Mouse (Mus musculus): Measurements from ENCODE around the gene Esyt1. TPM values are rescaled to one million over a fixed set of nuclear protein-coding genes. Genes with fewer than 3 reads are reported as not detected.
A peak's percentile ranks its signal among the peaks of the same experiment; 100 is the strongest.
"Not testable (repeated sequence)": the region's sequence is repeated elsewhere in the genome, so short reads cannot be mapped to it uniquely, and the experiment has no call there.

Gene Esyt1
- polyA plus RNA-seq, 1 experiment from 2014 or later: 12.5 TPM

- H3K9me3 ChIP-seq (replicated peaks; ENCODE audit: control insufficient read depth, low read length): no peaks in the 10 kb centered on the region
- 83% methylated on average over 9 of the region's 9 CpGs for WGBS
- H3K9ac ChIP-seq (replicated peaks; ENCODE audit: low read length): no peak overlapping the region
- no peak overlapping the region for H3K4me3 ChIP-seq (ENCODE audit: low read depth, low read length)
- H3K36me3 ChIP-seq (replicated peaks; ENCODE audit: control insufficient read depth, insufficient read depth, low read depth, low read length): no peaks in the 10 kb centered on the region
- H3K27me3 ChIP-seq (ENCODE audit: control insufficient read depth, insufficient read depth, low read length): no peaks in the 10 kb centered on the region
- ATAC-seq (replicated peaks; ENCODE audit: insufficient number of reproducible peaks, low FRiP score, low TSS enrichment, low read depth): no peak
- no peak for DNase-seq (ENCODE audit: low spot score)
- H3K4me2 ChIP-seq (ENCODE audit: low read depth, low read length): no peak overlapping the region
- no peaks in the 10 kb centered on the region for H3K4me1 ChIP-seq (ENCODE audit: control insufficient read depth, insufficient read depth, low read length)
- H3K27ac ChIP-seq (replicated peaks; ENCODE audit: low read depth, low read length): no peak overlapping the region
Observed at GRCm38 (mm10) chr10:128508260-128508659, 17.4 kb downstream of the Esyt1 start.

GRCm38 (mm10) chr10:128505974-128506373, 19.7 kb downstream of the Esyt1 start:
- ATAC-seq (replicated peaks; ENCODE audit: insufficient number of reproducible peaks, low FRiP score, low TSS enrichment, low read depth) (no peak), DNase-seq (ENCODE audit: low spot score) (no peak)
- no peaks in the 10 kb centered on the region for H3K4me1 ChIP-seq (ENCODE audit: control insufficient read depth, insufficient read depth, low read length)
- 93% methylated on average over 14 of the region's 14 CpGs for WGBS
- H3K36me3 ChIP-seq (replicated peaks; ENCODE audit: control insufficient read depth, insufficient read depth, low read depth, low read length): no peaks in the 10 kb centered on the region
- no peak overlapping the region for H3K9ac ChIP-seq (replicated peaks; ENCODE audit: low read length)
- no peaks in the 10 kb centered on the region for H3K27me3 ChIP-seq (ENCODE audit: control insufficient read depth, insufficient read depth, low read length)
- H3K27ac ChIP-seq (replicated peaks; ENCODE audit: low read depth, low read length): no peak overlapping the region
- H3K4me3 ChIP-seq (ENCODE audit: low read depth, low read length): no peak overlapping the region
- H3K4me2 ChIP-seq (ENCODE audit: low read depth, low read length): no peak overlapping the region
- no peaks in the 10 kb centered on the region for H3K9me3 ChIP-seq (replicated peaks; ENCODE audit: control insufficient read depth, low read length)

GRCm38 (mm10) chr10:128505371-128505667, 20.4 kb downstream of the Esyt1 start:
- not testable (repeated sequence) for H3K4me3 ChIP-seq (ENCODE audit: low read depth, low read length); DNase-seq (ENCODE audit: low spot score); H3K36me3 ChIP-seq (replicated peaks; ENCODE audit: control insufficient read depth, insufficient read depth, low read depth, low read length); ATAC-seq (replicated peaks; ENCODE audit: insufficient number of reproducible peaks, low FRiP score, low TSS enrichment, low read depth); H3K27me3 ChIP-seq (ENCODE audit: control insufficient read depth, insufficient read depth, low read length); H3K4me1 ChIP-seq (ENCODE audit: control insufficient read depth, insufficient read depth, low read length); H3K9ac ChIP-seq (replicated peaks; ENCODE audit: low read length); H3K27ac ChIP-seq (replicated peaks; ENCODE audit: low read depth, low read length); H3K4me2 ChIP-seq (ENCODE audit: low read depth, low read length); H3K9me3 ChIP-seq (replicated peaks; ENCODE audit: control insufficient read depth, low read length)
- WGBS: 71% methylated on average over 5 of the region's 5 CpGs

GRCm38 (mm10) chr10:128504641-128505370, 20.9 kb downstream of the Esyt1 start:
- H3K4me3 ChIP-seq (ENCODE audit: low read depth, low read length): no peak overlapping the region
- no peaks in the 10 kb centered on the region for H3K4me1 ChIP-seq (ENCODE audit: control insufficient read depth, insufficient read depth, low read length)
- no peak overlapping the region for H3K4me2 ChIP-seq (ENCODE audit: low read depth, low read length)
- DNase-seq (ENCODE audit: low spot score) (no peak), ATAC-seq (replicated peaks; ENCODE audit: insufficient number of reproducible peaks, low FRiP score, low TSS enrichment, low read depth) (no peak)
- H3K9me3 ChIP-seq (replicated peaks; ENCODE audit: control insufficient read depth, low read length): no peaks in the 10 kb centered on the region
- 76% methylated on average over 9 of the region's 9 CpGs for WGBS
- no peaks in the 10 kb centered on the region for H3K36me3 ChIP-seq (replicated peaks; ENCODE audit: control insufficient read depth, insufficient read depth, low read depth, low read length)
- no peak overlapping the region for H3K27ac ChIP-seq (replicated peaks; ENCODE audit: low read depth, low read length)
- H3K27me3 ChIP-seq (ENCODE audit: control insufficient read depth, insufficient read depth, low read length): no peaks in the 10 kb centered on the region
- H3K9ac ChIP-seq (replicated peaks; ENCODE audit: low read length): no peak overlapping the region

- WGBS: 79% methylated on average over 3 of the region's 3 CpGs
- ATAC-seq (replicated peaks; ENCODE audit: insufficient number of reproducible peaks, low FRiP score, low TSS enrichment, low read depth) (no peak), DNase-seq (ENCODE audit: low spot score) (no peak)
- H3K9ac ChIP-seq (replicated peaks; ENCODE audit: low read length): no peak overlapping the region
- no peak overlapping the region for H3K4me3 ChIP-seq (ENCODE audit: low read depth, low read length)
- H3K4me1 ChIP-seq (ENCODE audit: control insufficient read depth, insufficient read depth, low read length): no peaks in the 10 kb centered on the region
- no peaks in the 10 kb centered on the region for H3K9me3 ChIP-seq (replicated peaks; ENCODE audit: control insufficient read depth, low read length)
- no peak overlapping the region for H3K27ac ChIP-seq (replicated peaks; ENCODE audit: low read depth, low read length)
- no peak overlapping the region for H3K4me2 ChIP-seq (ENCODE audit: low read depth, low read length)
- H3K36me3 ChIP-seq (replicated peaks; ENCODE audit: control insufficient read depth, insufficient read depth, low read depth, low read length): no peaks in the 10 kb centered on the region
- no peaks in the 10 kb centered on the region for H3K27me3 ChIP-seq (ENCODE audit: control insufficient read depth, insufficient read depth, low read length)
Observed at GRCm38 (mm10) chr10:128504012-128504411, 21.7 kb downstream of the Esyt1 start.

DNA sequence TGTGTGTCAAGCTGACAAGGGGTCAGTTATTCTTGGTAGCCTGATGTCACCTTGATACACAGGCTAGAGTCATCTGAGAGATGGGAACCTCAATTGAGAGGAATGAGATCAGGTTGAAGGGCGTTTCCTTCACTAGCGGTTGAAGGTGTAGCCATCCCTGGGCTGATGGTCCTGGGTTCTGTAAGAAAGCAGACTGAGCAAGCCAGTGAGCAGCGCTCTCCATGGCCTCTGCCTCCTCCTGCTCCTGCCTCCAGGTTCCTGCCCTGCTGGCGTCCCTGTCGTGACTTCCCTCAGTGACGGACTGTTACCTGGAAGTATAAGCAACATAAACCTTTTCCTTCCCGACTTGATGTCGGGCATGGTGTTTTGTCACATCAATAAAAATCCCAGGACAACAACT, 22.1 kb downstream of the Esyt1 start:
- Histone ChIP-seq H3K36me3 (replicated peaks; ENCODE audit: control insufficient read depth, insufficient read depth, low read depth, low read length) (no peaks in the 10 kb centered on the region), H3K4me2 (ENCODE audit: low read depth, low read length) (no peak overlapping the region), H3K27me3 (ENCODE audit: control insufficient read depth, insufficient read depth, low read length) (no peaks in the 10 kb centered on the region), H3K27ac (replicated peaks; ENCODE audit: low read depth, low read length) (no peak overlapping the region), H3K9me3 (replicated peaks; ENCODE audit: control insufficient read depth, low read length) (no peaks in the 10 kb centered on the region), H3K4me3 (ENCODE audit: low read depth, low read length) (no peak overlapping the region), H3K9ac (replicated peaks; ENCODE audit: low read length) (no peak overlapping the region), H3K4me1 (ENCODE audit: control insufficient read depth, insufficient read depth, low read length) (no peaks in the 10 kb centered on the region)
- DNase-seq (ENCODE audit: low spot score) (no peak), ATAC-seq (replicated peaks; ENCODE audit: insufficient number of reproducible peaks, low FRiP score, low TSS enrichment, low read depth) (no peak)
- WGBS: 75% methylated on average over 8 of the region's 8 CpGs

GRCm38 (mm10) chr10:128502341-128502740, 23.3 kb downstream of the Esyt1 start:
- ATAC-seq (replicated peaks; ENCODE audit: insufficient number of reproducible peaks, low FRiP score, low TSS enrichment, low read depth) (no peak), DNase-seq (ENCODE audit: low spot score) (no peak)
- H3K4me1 ChIP-seq (ENCODE audit: control insufficient read depth, insufficient read depth, low read length): no peaks in the 10 kb centered on the region
- no peaks in the 10 kb centered on the region for H3K27me3 ChIP-seq (ENCODE audit: control insufficient read depth, insufficient read depth, low read length)
- H3K36me3 ChIP-seq (replicated peaks; ENCODE audit: control insufficient read depth, insufficient read depth, low read depth, low read length): no peaks in the 10 kb centered on the region
- no peak overlapping the region for H3K9ac ChIP-seq (replicated peaks; ENCODE audit: low read length)
- no peak overlapping the region for H3K4me2 ChIP-seq (ENCODE audit: low read depth, low read length)
- H3K27ac ChIP-seq (replicated peaks; ENCODE audit: low read depth, low read length): no peak overlapping the region
- no peaks in the 10 kb centered on the region for H3K9me3 ChIP-seq (replicated peaks; ENCODE audit: control insufficient read depth, low read length)
- no peak overlapping the region for H3K4me3 ChIP-seq (ENCODE audit: low read depth, low read length)
- 72% methylated on average over 5 of the region's 5 CpGs for WGBS

DNA sequence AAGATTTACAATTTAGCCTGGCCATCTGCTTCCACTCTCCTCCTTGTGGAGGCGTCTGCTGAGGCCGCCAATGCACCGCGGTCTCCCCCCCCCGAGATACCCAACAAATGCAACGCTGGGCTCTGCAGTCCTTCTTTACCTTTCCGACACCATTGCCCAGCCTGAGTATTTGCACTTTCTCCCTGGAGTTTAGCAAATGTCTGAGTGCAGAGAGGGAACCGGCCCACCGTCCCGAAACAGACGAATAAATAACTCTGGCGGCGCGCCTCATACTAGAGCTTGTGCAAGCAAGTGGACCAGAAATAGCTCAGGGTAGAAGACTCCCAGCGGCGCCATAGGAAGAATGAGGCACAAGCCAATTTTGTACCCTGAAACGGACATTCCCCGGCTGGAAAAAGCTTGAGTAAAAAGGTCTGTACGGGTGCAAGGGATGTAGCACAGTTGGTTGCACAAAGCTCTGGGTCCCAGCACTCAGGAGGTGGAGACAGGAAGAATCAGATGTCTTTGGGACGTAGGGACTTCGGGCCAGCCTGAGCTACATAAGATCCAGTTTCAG, 26.5 kb downstream of the Esyt1 start:
- H3K36me3 ChIP-seq (replicated peaks; ENCODE audit: control insufficient read depth, insufficient read depth, low read depth, low read length): no peaks in the 10 kb centered on the region
- peak; percentile 56 for DNase-seq (ENCODE audit: low spot score)
- peak overlapping the region; percentile 58 for H3K9ac ChIP-seq (replicated peaks; ENCODE audit: low read length)
- H3K4me1 ChIP-seq (ENCODE audit: control insufficient read depth, insufficient read depth, low read length): peaks cover 4% of the 10 kb centered on the region; the same call in 1 of the 2 replicates
- peak overlapping the region; percentile 49 for H3K4me3 ChIP-seq (ENCODE audit: low read depth, low read length)
- no peak overlapping the region for H3K27ac ChIP-seq (replicated peaks; ENCODE audit: low read depth, low read length)
- WGBS: 3% methylated on average over 21 of the region's 21 CpGs
- ATAC-seq (replicated peaks; ENCODE audit: insufficient number of reproducible peaks, low FRiP score, low TSS enrichment, low read depth): 0 out of 2 replicates have a peak, but pooled peaks have one; percentile 4
- H3K9me3 ChIP-seq (replicated peaks; ENCODE audit: control insufficient read depth, low read length): no peaks in the 10 kb centered on the region
- no peaks in the 10 kb centered on the region for H3K27me3 ChIP-seq (ENCODE audit: control insufficient read depth, insufficient read depth, low read length)
- peak overlapping the region; percentile 79 for H3K4me2 ChIP-seq (ENCODE audit: low read depth, low read length)
